Mouse (Mus musculus) G1E-ER4 (cell line): ENCODE results near the gene Alx3. TPM values are rescaled to one million over a fixed set of nuclear protein-coding genes. Genes with fewer than 3 reads are reported as not detected.

Experiments
- GATA1 ChIP-seq: IDR thresholded peaks from one replicate; pipeline ENCODE4 v1.8.0; 2012; ENCODE audit warnings: low read length, inconsistent platforms
- polyA plus RNA-seq: library from polyadenylated mRNA; stranded (reverse); fragments of >175 nt; gene quantifications from 2 replicates; pipeline ENCODE4 v1.2.3, GENCODE M21; 2012

Alx3 gene
- polyA plus RNA-seq, 1 experiment, result not detected

- no peak for TF ChIP-seq GATA1
Observed at GRCm38 (mm10) chr3:107581103-107582010, 13.5 kb upstream of the Alx3 start.

- TF ChIP-seq GATA1, result no peak
Observed at GRCm38 (mm10) chr3:107582130-107582874, 12.5 kb upstream of the Alx3 start.

- no peak for TF ChIP-seq GATA1
Observed at GRCm38 (mm10) chr3:107582875-107583767, 11.7 kb upstream of the Alx3 start.

GRCm38 (mm10) chr3:107583893-107584292 is 10.9 kb upstream of the Alx3 start:
- TF ChIP-seq GATA1, result no peak

- no peak for TF ChIP-seq GATA1
Observed at GRCm38 (mm10) chr3:107586504-107586903, 8.3 kb upstream of the Alx3 start.

- no peak for TF ChIP-seq GATA1
Observed at GRCm38 (mm10) chr3:107591612-107592011, 3.2 kb upstream of the Alx3 start.

- no peak for TF ChIP-seq GATA1
Observed at GRCm38 (mm10) chr3:107593632-107594031, 1.2 kb upstream of the Alx3 start.

- TF ChIP-seq GATA1, result no peak
Observed at GRCm38 (mm10) chr3:107595264-107595937, 570 bp downstream of the Alx3 start.

- no peak for TF ChIP-seq GATA1
Observed at GRCm38 (mm10) chr3:107595938-107596461, 1.2 kb downstream of the Alx3 start.

- TF ChIP-seq GATA1, result no peak
Observed at GRCm38 (mm10) chr3:107596559-107596958, 1.7 kb downstream of the Alx3 start.

- TF ChIP-seq GATA1, result no peak
Observed at GRCm38 (mm10) chr3:107597134-107597533, 2.3 kb downstream of the Alx3 start.

- no peak for TF ChIP-seq GATA1
Observed at GRCm38 (mm10) chr3:107597586-107598389, 3.0 kb downstream of the Alx3 start.

GRCm38 (mm10) chr3:107600127-107600526 is 5.3 kb downstream of the Alx3 start:
- TF ChIP-seq GATA1, result no peak

GRCm38 (mm10) chr3:107605304-107605703 is 10.5 kb downstream of the Alx3 start:
- no peak for TF ChIP-seq GATA1
